In the genomic region with DNA sequence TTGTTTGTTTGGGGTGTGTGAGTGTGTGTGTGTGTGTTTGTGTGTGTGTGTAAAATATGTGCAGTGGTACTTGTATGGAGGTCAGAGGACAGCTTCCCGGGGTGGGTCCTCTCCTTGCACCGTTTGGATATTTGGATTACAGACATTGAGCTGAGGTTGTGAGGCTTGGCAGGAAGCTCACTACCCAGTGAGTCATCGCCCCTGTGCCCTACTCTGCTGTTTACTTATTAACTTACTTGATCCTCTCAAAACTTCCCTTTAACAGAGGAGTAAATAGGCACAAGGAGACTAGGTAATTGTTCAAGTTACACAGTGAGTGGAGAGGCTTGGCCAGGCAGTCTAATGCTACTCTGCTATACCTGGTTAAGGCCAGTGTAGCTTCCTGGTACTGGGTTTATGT, we compare ENCODE assay signal across 12 mouse cellular contexts.
A peak's percentile ranks its signal among the peaks of the same experiment; 100 is the strongest.
DNase-seq lines count a peak whose midpoint lies in the region; ATAC-seq and TF ChIP-seq lines count a peak whose summit lies in the region.
"Had no signal": no experiment of that assay in that cellular context is flagged by ENCODE, and none has a peak within 500 bp of the region (broad histone marks: within the 10 kb centered on the region; RNA-seq: fewer than 3 reads in every experiment).

No protein-coding gene starts in this region.

- no peaks in the 10 kb centered on the region for H3K36me3 ChIP-seq in kidney, postnatal 0 days (ENCODE audit: insufficient read depth, low read length)
- H3K36me3 ChIP-seq: embryonic facial prominence, embryonic 15.5 days had no signal

- H3K9ac ChIP-seq in kidney, postnatal 0 days (ENCODE audit: low read depth, low read length), result no peak overlapping the region
- H3K9ac ChIP-seq: embryonic facial prominence, embryonic 15.5 days had no signal

- no peaks in the 10 kb centered on the region for H3K9me3 ChIP-seq in kidney, postnatal 0 days (replicated peaks; ENCODE audit: low read length)
- H3K9me3 ChIP-seq: embryonic facial prominence, embryonic 15.5 days had no signal

- H3K4me3 ChIP-seq in kidney, postnatal 0 days (replicated peaks; ENCODE audit: low read depth, low read length), result no peak overlapping the region
- H3K4me3 ChIP-seq: embryonic facial prominence, embryonic 15.5 days; megakaryocyte, embryonic 14.5 days had no signal

- peak; percentile 30 for DNase-seq in CD4-positive, CD25-positive, alpha-beta regulatory T cell, adult 2 months (ENCODE audit: low read depth, low spot score)
- peak; percentile 26 for DNase-seq in adrenal gland, postnatal 25 days
- peak; percentile 60 for DNase-seq in kidney, postnatal 0 days (ENCODE audit: low spot score)
- DNase-seq in c-Kit-positive CD71-positive TER-119-positive erythroid progenitor cells, embryonic 14.5 days (ENCODE audit: low spot score), result no peak
- no peak for DNase-seq in right cerebral cortex, adult 2 months (ENCODE audit: low spot score in 2 of 2)
- no peak for DNase-seq in cerebellum, adult 11 months
- DNase-seq: heart, postnatal 14 days; layer of hippocampus, adult 9-11 months had no signal

- 38% methylated on average over 3 of the region's 3 CpGs for WGBS in kidney, postnatal 0 days

- ATAC-seq in CD4-positive, CD25-positive, alpha-beta regulatory T cell, adult 4 months, result no peak
- ATAC-seq in kidney, postnatal 0 days (replicated peaks; ENCODE audit: low FRiP score, low read depth), result peak; percentile 72
- ATAC-seq in monocyte, adult 5-6 weeks (replicated peaks; ENCODE audit: insufficient number of reproducible peaks, low FRiP score, low TSS enrichment, poor library complexity, severe bottlenecking), result peak; percentile 59

- 0 out of 2 replicates have a peak, but pooled peaks cover 3% of the 10 kb centered on the region for H3K4me1 ChIP-seq in kidney, postnatal 0 days (replicated peaks; ENCODE audit: insufficient read depth, low read length)

- no peaks in the 10 kb centered on the region for H3K27me3 ChIP-seq in kidney, postnatal 0 days (ENCODE audit: insufficient read depth, low read length)
- H3K27me3 ChIP-seq: embryonic facial prominence, embryonic 15.5 days; megakaryocyte, embryonic 14.5 days had no signal

- no peak for TF ChIP-seq CTCF in kidney, postnatal 0 days (IDR thresholded peaks at IDR 0.05; ENCODE audit: low read depth)

- H3K4me2 ChIP-seq in kidney, postnatal 0 days (ENCODE audit: low read length), result no peak overlapping the region
- H3K4me2 ChIP-seq: embryonic facial prominence, embryonic 15.5 days had no signal

- peak overlapping the region; percentile 75 for H3K27ac ChIP-seq in kidney, postnatal 0 days
- H3K27ac ChIP-seq: embryonic facial prominence, embryonic 15.5 days had no signal

Comparison
In these comparisons a context has a peak if more than half of its experiments do, and no peak if none do; other contexts are left out.
1. DNase-seq: peak in CD4-positive, CD25-positive, alpha-beta regulatory T cell, adult 2 months (single experiment), adrenal gland, postnatal 25 days (single experiment) and kidney, postnatal 0 days (single experiment); none in c-Kit-positive CD71-positive TER-119-positive erythroid progenitor cells, embryonic 14.5 days (single experiment), right cerebral cortex, adult 2 months (0 of 2) and cerebellum, adult 11 months (single experiment).